Mouse (Mus musculus) lung, postnatal 0 days (tissue): ENCODE results near the gene Ctla4. TPM values are rescaled to one million over a fixed set of nuclear protein-coding genes. Genes with fewer than 3 reads are reported as not detected.

Source experiments
- ATAC-seq: fragments of 200-750 bp; cut with Nextera tagmentation; 2 replicates; pipeline ENCODE4 v1.8.0; 2017; ENCODE audit warnings: moderate library complexity
- DNase-seq: peaks from one replicate; pipeline ENCODE4 v3.0.0-alpha.2; 2016; ENCODE audit warnings: low spot score
- H3K27ac ChIP-seq: fragments of 300-500 bp; sonication (generic); 2 replicates; pipeline ENCODE4 v1.5.1; 2014; ENCODE audit warnings: antibody characterized with exemption, mild to moderate bottlenecking, low read length, mixed read lengths
- H3K27me3 ChIP-seq: fragments of 300-500 bp; sonication (generic); replicated peaks from 2 replicates; pipeline ENCODE4 v1.6.1; 2014; ENCODE audit warnings: low read length, mixed read lengths; ENCODE audit not compliant: insufficient read depth
- H3K36me3 ChIP-seq: fragments of 300-500 bp; sonication (generic); 2 replicates; pipeline ENCODE4 v1.6.1; 2014; ENCODE audit warnings: low read length, mixed read lengths; ENCODE audit not compliant: insufficient read depth
- H3K4me1 ChIP-seq: fragments of 300-500 bp; sonication (generic); 2 replicates; pipeline ENCODE4 v1.6.1; 2014; ENCODE audit warnings: antibody characterized with exemption, low read depth, low read length, mixed read lengths; ENCODE audit not compliant: insufficient read depth
- H3K4me2 ChIP-seq: fragments of 300-500 bp; sonication (generic); replicated peaks from 2 replicates; pipeline ENCODE4 v1.6.1; 2014; ENCODE audit warnings: low read depth, mild to moderate bottlenecking, low read length, moderate library complexity, mixed read lengths
- H3K4me3 ChIP-seq: fragments of 300-500 bp; sonication (generic); 2 replicates; pipeline ENCODE4 v1.5.1; 2014; ENCODE audit warnings: low read depth, low read length
- H3K9ac ChIP-seq: fragments of 300-500 bp; sonication (generic); replicated peaks from 2 replicates; pipeline ENCODE4 v1.6.1; 2014; ENCODE audit warnings: low read depth, mild to moderate bottlenecking
- H3K9me3 ChIP-seq: fragments of 300-500 bp; sonication (generic); 2 replicates; pipeline ENCODE4 v1.6.1; 2016; ENCODE audit warnings: low read length, mixed read lengths
- CTCF ChIP-seq: IDR thresholded peaks from 2 replicates; pipeline ENCODE4 v1.5.1; 2016; ENCODE audit warnings: antibody characterized with exemption, mild to moderate bottlenecking
- EP300 ChIP-seq: IDR thresholded peaks from 2 replicates; pipeline ENCODE4 v1.6.1; 2016; ENCODE audit warnings: antibody characterized with exemption, mild to moderate bottlenecking, control low read depth
- whole genome bisulfite sequencing: fragments of 180-500 bp; shearing (Covaris S2); extraction: QIAGEN DNeasy Blood & Tissue Kit; methylation state at CpG from one replicate; pipeline ENCODE4 v1.1.7; 2014; 5-methylcytosine and 5-hydroxymethylcytosine counted together
- polyA plus RNA-seq: library from polyadenylated mRNA; unstranded; fragments of >200 nt; fragmentation: Nextera tagmentation; extraction: Ambion mirVana; gene quantifications from 2 replicates; pipeline ENCODE4 v1.2.1, GENCODE M21; 2015

Ctla4 gene
- polyA plus RNA-seq, 1 experiment from 2014 or later: not detected

- Histone ChIP-seq H3K4me2 (0 out of 2 replicates have a peak overlapping the region, but pooled peaks have one; percentile 12), H3K4me3 (no peak overlapping the region), H3K4me1 (no peaks in the 10 kb centered on the region), H3K27ac (peak overlapping the region; percentile 9; the same call in 1 of the 2 replicates), H3K9ac (no peak overlapping the region), H3K36me3 (no peaks in the 10 kb centered on the region), H3K27me3 (no peaks in the 10 kb centered on the region), H3K9me3 (no peaks in the 10 kb centered on the region)
- ATAC-seq (no peak), DNase-seq (peak; percentile 24)
- no peak for TF ChIP-seq CTCF
- no peak for TF ChIP-seq EP300
- 41% methylated on average over 7 of the region's 7 CpGs for WGBS
These were observed 66.2 kb downstream of the Ctla4 start for GRCm38 (mm10) chr1:60952958-60953357.

GRCm38 (mm10) chr1:60953686-60954085 is 66.9 kb downstream of the Ctla4 start:
- ATAC-seq (no peak), DNase-seq (no peak)
- no peaks in the 10 kb centered on the region for H3K36me3 ChIP-seq
- H3K4me3 ChIP-seq: no peak overlapping the region
- H3K27me3 ChIP-seq: no peaks in the 10 kb centered on the region
- H3K9me3 ChIP-seq: no peaks in the 10 kb centered on the region
- no peak overlapping the region for H3K9ac ChIP-seq
- WGBS: 84% methylated on average over 7 of the region's 7 CpGs
- H3K27ac ChIP-seq: no peak overlapping the region
- no peaks in the 10 kb centered on the region for H3K4me1 ChIP-seq
- no peak for TF ChIP-seq CTCF
- TF ChIP-seq EP300: no peak
- no peak overlapping the region for H3K4me2 ChIP-seq

- ATAC-seq (peak; percentile 40; the same call in 1 of the 2 replicates), DNase-seq (peak; percentile 41)
- Histone ChIP-seq H3K4me2 (no peak overlapping the region), H3K9me3 (no peaks in the 10 kb centered on the region), H3K27ac (no peak overlapping the region), H3K4me1 (no peaks in the 10 kb centered on the region), H3K4me3 (no peak overlapping the region), H3K27me3 (no peaks in the 10 kb centered on the region), H3K9ac (no peak overlapping the region), H3K36me3 (no peaks in the 10 kb centered on the region)
- peak; percentile 74 for TF ChIP-seq CTCF
- no peak for TF ChIP-seq EP300
- WGBS: 56% methylated on average over 2 of the region's 2 CpGs
These were observed 68.0 kb downstream of the Ctla4 start for GRCm38 (mm10) chr1:60954759-60955158.

GRCm38 (mm10) chr1:60955186-60955585 is 68.4 kb downstream of the Ctla4 start:
- no peaks in the 10 kb centered on the region for H3K9me3 ChIP-seq
- H3K27me3 ChIP-seq: no peaks in the 10 kb centered on the region
- no peak overlapping the region for H3K4me3 ChIP-seq
- H3K36me3 ChIP-seq: no peaks in the 10 kb centered on the region
- no peak overlapping the region for H3K9ac ChIP-seq
- H3K27ac ChIP-seq: no peak overlapping the region
- no peak overlapping the region for H3K4me2 ChIP-seq
- no peaks in the 10 kb centered on the region for H3K4me1 ChIP-seq
- DNase-seq: no peak
- no peak for ATAC-seq
- WGBS: 91% methylated on average over 3 of the region's 3 CpGs
- no peak for TF ChIP-seq CTCF

GRCm38 (mm10) chr1:60956196-60956595 is 69.4 kb downstream of the Ctla4 start:
- DNase-seq: no peak
- Histone ChIP-seq H3K4me3 (no peak overlapping the region), H3K27me3 (no peaks in the 10 kb centered on the region), H3K36me3 (no peaks in the 10 kb centered on the region), H3K9me3 (no peaks in the 10 kb centered on the region), H3K4me1 (no peaks in the 10 kb centered on the region), H3K27ac (no peak overlapping the region), H3K9ac (no peak overlapping the region), H3K4me2 (no peak overlapping the region)
- TF ChIP-seq CTCF: no peak
- no peak for TF ChIP-seq EP300
- ATAC-seq: no peak
- 80% methylated on average over 6 of the region's 6 CpGs for WGBS

- no peak for DNase-seq
- peak; percentile 39 for TF ChIP-seq CTCF
- TF ChIP-seq EP300: no peak
- no peak overlapping the region for H3K4me3 ChIP-seq
- H3K9ac ChIP-seq: no peak overlapping the region
- ATAC-seq: no peak
- no peak overlapping the region for H3K4me2 ChIP-seq
- no peaks in the 10 kb centered on the region for H3K36me3 ChIP-seq
- no peaks in the 10 kb centered on the region for H3K9me3 ChIP-seq
- no peaks in the 10 kb centered on the region for H3K4me1 ChIP-seq
- 86% methylated on average over 1 of the region's 1 CpGs for WGBS
- no peaks in the 10 kb centered on the region for H3K27me3 ChIP-seq
- no peak overlapping the region for H3K27ac ChIP-seq
These were observed 71.5 kb downstream of the Ctla4 start for GRCm38 (mm10) chr1:60958287-60958686.

- H3K4me1 ChIP-seq: no peaks in the 10 kb centered on the region
- WGBS: 67% methylated on average over 4 of the region's 4 CpGs
- no peaks in the 10 kb centered on the region for H3K36me3 ChIP-seq
- H3K9me3 ChIP-seq: no peaks in the 10 kb centered on the region
- ATAC-seq (no peak), DNase-seq (no peak)
- no peaks in the 10 kb centered on the region for H3K27me3 ChIP-seq
- no peak overlapping the region for H3K9ac ChIP-seq
- TF ChIP-seq EP300 (no peak), CTCF (no peak)
- no peak overlapping the region for H3K4me3 ChIP-seq
- H3K27ac ChIP-seq: no peak overlapping the region
- H3K4me2 ChIP-seq: no peak overlapping the region
These were observed 72.4 kb downstream of the Ctla4 start for GRCm38 (mm10) chr1:60959246-60959645.
